Mouse (Mus musculus) layer of hippocampus, adult 2 months (tissue): ENCODE data around the gene Tyk2. TPM values are rescaled to one million over a fixed set of nuclear protein-coding genes. Genes with fewer than 3 reads are reported as not detected.

Experiments used
- DNase-seq, 2 experiments: peaks; one replicate each; pipeline ENCODE4 v3.0.0; 2022; ENCODE audit warnings: low spot score in 2 of 2
- H3K27ac ChIP-seq: fragments of 200-600 bp; 2 replicates; pipeline ENCODE4 v1.8.1; 2022
- H3K4me3 ChIP-seq: fragments of 200-600 bp; 2 replicates; pipeline ENCODE4 v1.8.1; 2022; ENCODE audit warnings: mild to moderate bottlenecking
- CTCF ChIP-seq: fragments of 200-600 bp; conservative IDR thresholded peaks from 2 replicates; pipeline ENCODE4 v1.8.1; 2022; ENCODE audit warnings: antibody characterized with exemption, mild to moderate bottlenecking, moderate library complexity
- total RNA-seq, 2 experiments: library from RNA; stranded (reverse); gene quantifications; 2 replicates each; pipeline ENCODE4 v1.2.3; 2021

Gene Tyk2
- total RNA-seq, 2 experiments from 2014 or later, result 16.8 to 21.5 TPM

- DNase-seq, result no peak
- TF ChIP-seq CTCF, result no peak
- no peak overlapping the region for H3K27ac ChIP-seq
- H3K4me3 ChIP-seq, result no peak overlapping the region
Observed at GRCm38 (mm10) chr9:21141922-21142321, 10.9 kb upstream of the Tyk2 start.

GRCm38 (mm10) chr9:21138386-21138785 is 7.3 kb upstream of the Tyk2 start:
- Histone ChIP-seq H3K4me3 (no peak overlapping the region), H3K27ac (no peak overlapping the region)
- no peak for TF ChIP-seq CTCF
- no peak for DNase-seq

- H3K27ac ChIP-seq, result no peak overlapping the region
- no peak overlapping the region for H3K4me3 ChIP-seq
- peak; percentile 43 to 69 for DNase-seq
- TF ChIP-seq CTCF, result peak; percentile 77
Observed at GRCm38 (mm10) chr9:21137229-21137628, 6.2 kb upstream of the Tyk2 start.

GRCm38 (mm10) chr9:21136401-21136800 is 5.4 kb upstream of the Tyk2 start:
- Histone ChIP-seq H3K4me3 (no peak overlapping the region), H3K27ac (peak overlapping the region; percentile 39; the same call in 1 of the 2 replicates)
- TF ChIP-seq CTCF, result no peak
- no peak for DNase-seq

- no peak for DNase-seq
- Histone ChIP-seq H3K4me3 (no peak overlapping the region), H3K27ac (peak overlapping the region; percentile 39; the same call in 1 of the 2 replicates)
- TF ChIP-seq CTCF, result no peak
Observed at GRCm38 (mm10) chr9:21135941-21136381, 4.9 kb upstream of the Tyk2 start.

- no peak for DNase-seq
- Histone ChIP-seq H3K4me3 (no peak overlapping the region), H3K27ac (peak overlapping the region; percentile 61; the same call in 1 of the 2 replicates)
- no peak for TF ChIP-seq CTCF
Observed at GRCm38 (mm10) chr9:21135329-21135890, 4.4 kb upstream of the Tyk2 start.

GRCm38 (mm10) chr9:21134595-21135328 is 3.7 kb upstream of the Tyk2 start:
- Histone ChIP-seq H3K4me3 (no peak overlapping the region), H3K27ac (0 out of 2 replicates have a peak overlapping the region, but pooled peaks have one; percentile 10)
- DNase-seq, result no peak
- TF ChIP-seq CTCF, result no peak

GRCm38 (mm10) chr9:21133064-21133707 is 2.1 kb upstream of the Tyk2 start:
- Histone ChIP-seq H3K27ac (no peak overlapping the region), H3K4me3 (no peak overlapping the region)
- no peak for DNase-seq
- no peak for TF ChIP-seq CTCF

GRCm38 (mm10) chr9:21132102-21132775 is 1.2 kb upstream of the Tyk2 start:
- peak; percentile 63 for TF ChIP-seq CTCF
- Histone ChIP-seq H3K4me3 (no peak overlapping the region), H3K27ac (no peak overlapping the region)
- no peak for DNase-seq

GRCm38 (mm10) chr9:21126259-21126627 is 4.8 kb downstream of the Tyk2 start:
- TF ChIP-seq CTCF, result no peak
- H3K27ac ChIP-seq, result no peak overlapping the region
- DNase-seq, result no peak

GRCm38 (mm10) chr9:21125502-21126258 is 5.4 kb downstream of the Tyk2 start:
- H3K27ac ChIP-seq, result no peak overlapping the region
- DNase-seq, result no peak
- TF ChIP-seq CTCF, result no peak
- H3K4me3 ChIP-seq, result no peak overlapping the region

More at GRCm38 (mm10) chr9:21126259-21126627, 4.8 kb downstream of the Tyk2 start:
- H3K4me3 ChIP-seq, result no peak overlapping the region

GRCm38 (mm10) chr9:21124837-21125236 is 6.2 kb downstream of the Tyk2 start:
- no peak for TF ChIP-seq CTCF
- no peak overlapping the region for H3K4me3 ChIP-seq
- DNase-seq, result no peak

More at GRCm38 (mm10) chr9:21124837-21125236, 6.2 kb downstream of the Tyk2 start:
- no peak overlapping the region for H3K27ac ChIP-seq
